Mouse (Mus musculus): ENCODE results near the gene Tnfaip3. TPM values are rescaled to one million over a fixed set of nuclear protein-coding genes. Genes with fewer than 3 reads are reported as not detected.

Gene Tnfaip3
- polyA plus RNA-seq, 1 experiment from 2014 or later = 1.6 TPM

DNA sequence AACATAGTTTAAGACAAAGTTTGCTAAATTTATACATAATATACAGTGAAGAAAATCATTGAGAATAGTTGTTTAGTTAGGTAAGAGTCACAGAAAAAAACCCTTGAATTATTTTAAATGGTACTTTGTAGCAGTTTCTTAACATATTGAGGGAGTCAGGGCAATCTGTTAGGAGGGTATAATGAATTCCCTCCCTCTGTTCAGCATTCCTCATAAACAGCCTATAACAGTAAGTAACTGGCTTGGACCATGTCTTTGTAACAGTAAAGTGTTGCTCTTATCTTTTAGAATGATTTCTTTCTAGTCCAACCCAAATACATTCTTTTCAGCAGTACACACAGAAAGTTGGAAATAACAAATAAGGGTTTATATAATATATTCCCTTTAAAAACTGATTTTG lies 16.4 kb upstream of the Tnfaip3 start:
- DNase-seq = no peak
- Histone ChIP-seq H3K27ac (ENCODE audit: low read depth) (no peak overlapping the region), H3K9me3 (ENCODE audit: low read depth, low read length) (no peaks in the 10 kb centered on the region), H3K27me3 (ENCODE audit: insufficient read depth, low read length) (no peaks in the 10 kb centered on the region), H3K4me2 (no peak overlapping the region), H3K36me3 (ENCODE audit: insufficient read depth) (no peaks in the 10 kb centered on the region), H3K4me3 (ENCODE audit: low read depth, low read length) (no peak overlapping the region), H3K4me1 (ENCODE audit: insufficient read depth) (no peaks in the 10 kb centered on the region), H3K9ac (no peak overlapping the region)
- ATAC-seq (ENCODE audit: insufficient read depth) = no peak
- no peak for TF ChIP-seq CTCF (IDR thresholded peaks at IDR 0.05; ENCODE audit: low read depth)

DNA sequence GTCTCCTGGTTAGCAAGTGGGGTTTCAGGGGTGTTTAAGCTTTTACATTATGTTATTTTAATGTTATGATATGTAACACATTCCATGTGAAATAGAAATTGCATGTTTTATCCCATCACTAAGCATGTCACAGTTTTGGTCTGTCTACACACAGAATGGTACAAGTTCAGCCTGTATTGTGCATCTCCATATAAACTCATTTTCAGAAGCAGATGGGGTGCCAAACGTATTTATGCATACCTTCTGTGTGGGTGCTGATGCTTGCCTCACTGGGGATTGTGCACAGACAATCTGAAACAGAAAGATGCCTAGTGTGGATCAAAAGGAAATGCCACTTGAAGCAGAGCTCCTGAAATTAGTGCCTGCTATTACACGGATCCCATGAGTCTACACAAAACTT lies 15.2 kb upstream of the Tnfaip3 start:
- no peaks in the 10 kb centered on the region for H3K4me1 ChIP-seq (ENCODE audit: insufficient read depth)
- no peaks in the 10 kb centered on the region for H3K9me3 ChIP-seq (ENCODE audit: low read depth, low read length)
- DNase-seq (no peak), ATAC-seq (ENCODE audit: insufficient read depth) (no peak)
- TF ChIP-seq CTCF (IDR thresholded peaks at IDR 0.05; ENCODE audit: low read depth) = no peak
- H3K36me3 ChIP-seq (ENCODE audit: insufficient read depth) = no peaks in the 10 kb centered on the region
- no peak overlapping the region for H3K4me2 ChIP-seq
- no peak overlapping the region for H3K27ac ChIP-seq (ENCODE audit: low read depth)
- H3K4me3 ChIP-seq (ENCODE audit: low read depth, low read length) = no peak overlapping the region
- H3K27me3 ChIP-seq (ENCODE audit: insufficient read depth, low read length) = no peaks in the 10 kb centered on the region
- no peak overlapping the region for H3K9ac ChIP-seq
- 66% methylated on average over 2 of the region's 2 CpGs for WGBS

DNA sequence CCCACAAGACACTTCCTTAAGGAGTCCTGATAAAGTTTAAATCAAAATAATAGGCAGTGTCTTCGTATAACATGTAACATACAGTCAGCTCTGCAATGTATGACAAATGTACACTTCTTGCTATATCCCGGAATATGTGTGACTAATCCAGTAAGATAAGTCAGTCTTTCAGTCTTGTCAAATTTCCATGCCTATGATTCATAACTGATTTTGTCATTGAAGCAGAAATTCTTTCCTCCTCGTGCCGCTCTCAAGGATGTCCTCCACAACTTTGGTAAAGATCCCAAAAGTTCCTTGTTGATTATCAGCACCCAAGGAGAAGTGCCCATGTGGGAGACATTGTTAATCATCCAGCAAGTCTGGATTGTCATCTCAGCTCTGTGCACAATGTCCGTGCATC lies 11.3 kb upstream of the Tnfaip3 start:
- Histone ChIP-seq H3K9me3 (ENCODE audit: low read depth, low read length) (no peaks in the 10 kb centered on the region), H3K4me1 (ENCODE audit: insufficient read depth) (no peaks in the 10 kb centered on the region), H3K36me3 (ENCODE audit: insufficient read depth) (no peaks in the 10 kb centered on the region), H3K27me3 (ENCODE audit: insufficient read depth, low read length) (no peaks in the 10 kb centered on the region), H3K9ac (no peak overlapping the region), H3K27ac (ENCODE audit: low read depth) (no peak overlapping the region), H3K4me3 (ENCODE audit: low read depth, low read length) (no peak overlapping the region), H3K4me2 (no peak overlapping the region)
- no peak for TF ChIP-seq CTCF (IDR thresholded peaks at IDR 0.05; ENCODE audit: low read depth)
- WGBS = 78% methylated on average over 5 of the region's 5 CpGs
- ATAC-seq (ENCODE audit: insufficient read depth) = no peak
- no peak for DNase-seq

DNA sequence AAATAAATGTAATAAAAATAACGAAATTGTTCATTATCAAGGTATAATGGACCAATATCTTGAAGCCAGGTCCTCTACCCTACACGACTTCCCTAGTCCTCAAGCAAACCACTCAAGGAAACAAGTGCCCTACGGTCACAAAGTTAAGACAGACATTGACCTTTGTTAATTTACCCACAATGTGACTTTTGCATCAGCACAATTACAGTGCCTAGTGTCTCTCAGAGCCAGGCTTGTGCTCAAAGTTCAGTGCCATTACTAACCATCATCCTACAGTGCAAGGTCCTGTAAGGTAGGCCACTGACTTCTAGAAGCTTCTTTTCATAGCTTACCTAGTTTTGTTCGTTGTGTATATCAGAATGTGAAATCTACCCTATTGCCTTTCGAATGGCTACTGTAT lies 8.9 kb upstream of the Tnfaip3 start:
- DNase-seq (no peak), ATAC-seq (ENCODE audit: insufficient read depth) (no peak)
- H3K9me3 ChIP-seq (ENCODE audit: low read depth, low read length) = no peaks in the 10 kb centered on the region
- no peak overlapping the region for H3K4me2 ChIP-seq
- H3K27ac ChIP-seq (ENCODE audit: low read depth) = no peak overlapping the region
- H3K36me3 ChIP-seq (ENCODE audit: insufficient read depth) = no peaks in the 10 kb centered on the region
- no peaks in the 10 kb centered on the region for H3K4me1 ChIP-seq (ENCODE audit: insufficient read depth)
- no peak for TF ChIP-seq CTCF (IDR thresholded peaks at IDR 0.05; ENCODE audit: low read depth)
- no peak overlapping the region for H3K4me3 ChIP-seq (ENCODE audit: low read depth, low read length)
- H3K27me3 ChIP-seq (ENCODE audit: insufficient read depth, low read length) = no peaks in the 10 kb centered on the region
- no peak overlapping the region for H3K9ac ChIP-seq
- 74% methylated on average over 5 of the region's 5 CpGs for WGBS

DNA sequence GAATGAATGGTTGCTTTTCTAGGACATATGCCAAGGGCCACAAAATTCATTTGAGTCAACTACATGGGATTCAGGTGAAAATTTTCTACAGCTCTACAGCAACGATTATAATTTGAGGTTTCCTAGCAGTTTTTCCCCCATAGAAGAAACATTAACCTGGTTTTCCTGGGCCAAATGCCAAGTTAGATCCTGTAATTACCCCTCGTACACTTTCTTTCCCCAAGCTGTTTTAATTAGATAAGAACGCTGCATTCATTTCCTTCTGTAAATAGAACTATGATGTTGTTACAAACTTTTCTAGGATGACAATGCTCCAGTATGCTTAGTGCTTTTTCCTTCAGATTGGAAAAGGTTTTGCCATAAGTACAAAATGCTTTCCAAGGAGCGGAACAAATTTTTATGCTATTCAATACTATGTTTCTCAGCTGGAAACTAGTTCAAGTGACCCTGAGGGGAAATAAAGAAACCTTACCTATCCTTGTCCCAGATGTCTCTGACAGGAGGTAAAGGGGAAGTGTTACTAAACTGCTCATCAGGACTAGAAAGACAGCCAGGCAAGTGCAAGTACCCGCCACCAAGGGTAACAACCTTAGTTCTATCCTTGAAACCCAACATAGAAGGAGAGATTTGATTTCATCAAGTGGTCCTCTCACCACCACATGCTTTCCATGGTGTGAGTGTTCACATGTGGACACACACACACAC lies 8.3 kb upstream of the Tnfaip3 start:
- no peaks in the 10 kb centered on the region for H3K4me1 ChIP-seq (ENCODE audit: insufficient read depth)
- no peak for DNase-seq
- H3K27ac ChIP-seq (ENCODE audit: low read depth) = no peak overlapping the region
- H3K9ac ChIP-seq = no peak overlapping the region
- no peak for ATAC-seq (ENCODE audit: insufficient read depth)
- no peaks in the 10 kb centered on the region for H3K9me3 ChIP-seq (ENCODE audit: low read depth, low read length)
- no peaks in the 10 kb centered on the region for H3K27me3 ChIP-seq (ENCODE audit: insufficient read depth, low read length)
- TF ChIP-seq CTCF (IDR thresholded peaks at IDR 0.05; ENCODE audit: low read depth) = no peak
- H3K36me3 ChIP-seq (ENCODE audit: insufficient read depth) = no peaks in the 10 kb centered on the region
- H3K4me2 ChIP-seq = no peak overlapping the region
- no peak overlapping the region for H3K4me3 ChIP-seq (ENCODE audit: low read depth, low read length)
- 76% methylated on average over 5 of the region's 5 CpGs for WGBS

DNA sequence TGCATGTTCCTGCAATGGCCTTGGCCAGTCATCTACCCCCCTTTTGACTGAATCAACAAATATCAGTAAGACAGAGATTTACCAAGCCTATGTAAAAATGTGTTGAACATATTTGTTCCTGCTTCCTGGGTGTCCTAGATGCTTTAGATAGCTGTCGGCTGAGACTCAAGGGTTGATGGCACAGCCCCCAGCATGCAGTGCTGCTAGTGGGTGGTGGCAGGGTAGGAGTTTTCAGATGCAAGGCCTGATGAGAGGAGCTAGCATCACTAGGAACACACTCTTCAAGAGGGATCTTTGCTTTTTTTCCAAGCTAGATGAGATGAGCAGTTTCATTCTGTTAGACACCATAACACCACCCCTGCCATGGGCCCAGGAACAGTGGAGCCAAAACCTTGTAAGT lies 6.8 kb upstream of the Tnfaip3 start:
- H3K4me1 ChIP-seq (ENCODE audit: insufficient read depth) = no peaks in the 10 kb centered on the region
- TF ChIP-seq CTCF (IDR thresholded peaks at IDR 0.05; ENCODE audit: low read depth) = no peak
- ATAC-seq (ENCODE audit: insufficient read depth) (no peak), DNase-seq (no peak)
- no peak overlapping the region for H3K9ac ChIP-seq
- no peaks in the 10 kb centered on the region for H3K27me3 ChIP-seq (ENCODE audit: insufficient read depth, low read length)
- no peak overlapping the region for H3K27ac ChIP-seq (ENCODE audit: low read depth)
- no peaks in the 10 kb centered on the region for H3K36me3 ChIP-seq (ENCODE audit: insufficient read depth)
- H3K4me3 ChIP-seq (ENCODE audit: low read depth, low read length) = no peak overlapping the region
- H3K4me2 ChIP-seq = no peak overlapping the region
- no peaks in the 10 kb centered on the region for H3K9me3 ChIP-seq (ENCODE audit: low read depth, low read length)
- 70% methylated on average over 1 of the region's 1 CpGs for WGBS

DNA sequence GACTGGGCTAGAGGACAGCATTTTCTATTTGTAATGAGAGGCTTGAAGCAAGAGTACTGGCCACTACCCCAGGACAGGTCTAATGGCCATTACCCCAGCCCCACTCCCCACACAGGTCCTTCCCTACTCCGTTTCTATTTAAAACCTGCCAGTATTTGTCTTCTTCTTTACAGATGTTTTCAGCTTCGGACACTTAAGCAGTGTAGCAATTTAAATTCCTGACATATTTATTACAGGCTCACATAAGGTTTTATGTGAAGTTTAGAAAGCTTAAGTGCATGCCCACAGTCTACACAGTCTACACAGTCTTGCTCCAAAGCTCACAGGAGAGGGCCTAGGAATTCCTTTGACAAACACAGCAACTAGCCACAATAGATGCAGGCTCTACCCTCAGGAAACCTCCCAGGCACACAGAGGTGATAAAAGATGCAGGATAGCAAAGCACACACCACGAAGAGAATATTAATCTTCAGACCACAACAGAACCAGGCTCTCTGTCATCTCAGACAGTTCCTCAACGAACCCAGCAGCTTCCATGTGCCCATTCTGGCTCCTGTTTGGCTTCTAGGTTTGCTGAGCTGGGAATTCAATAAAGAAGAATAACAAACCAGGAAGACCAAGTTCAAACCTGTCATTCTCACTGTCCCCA lies 1.5 kb upstream of the Tnfaip3 start:
- no peak overlapping the region for H3K4me3 ChIP-seq (ENCODE audit: low read depth, low read length)
- TF ChIP-seq CTCF (IDR thresholded peaks at IDR 0.05; ENCODE audit: low read depth) = no peak

More for the DNA sequence above, 1.5 kb upstream of the Tnfaip3 start:
- 34% methylated on average over 4 of the region's 4 CpGs for WGBS
- Histone ChIP-seq H3K27ac (ENCODE audit: low read depth) (no peak overlapping the region), H3K4me2 (no peak overlapping the region), H3K27me3 (ENCODE audit: insufficient read depth, low read length) (no peaks in the 10 kb centered on the region), H3K4me1 (ENCODE audit: insufficient read depth) (no peaks in the 10 kb centered on the region), H3K9me3 (ENCODE audit: low read depth, low read length) (no peaks in the 10 kb centered on the region), H3K9ac (no peak overlapping the region), H3K36me3 (ENCODE audit: insufficient read depth) (no peaks in the 10 kb centered on the region)
- DNase-seq (peak; percentile 16), ATAC-seq (ENCODE audit: insufficient read depth) (no peak)

All from lung, embryonic 14.5 days (tissue).